Mouse (Mus musculus) heart, embryonic 11.5 days (tissue): Measurements from ENCODE around the gene Arsa. TPM values are rescaled to one million over a fixed set of nuclear protein-coding genes. Genes with fewer than 3 reads are reported as not detected.

ENCODE experiments used
- ATAC-seq: fragments of 200-750 bp; cut with Nextera tagmentation; replicated peaks from 2 replicates; pipeline ENCODE4 v1.8.0; 2017; ENCODE audit warnings: moderate library complexity; ENCODE audit not compliant: insufficient number of reproducible peaks, low FRiP score, low TSS enrichment
- H3K27ac ChIP-seq: fragments of 300-500 bp; sonication (generic); 2 replicates; pipeline ENCODE4 v1.5.1; 2014; ENCODE audit warnings: mild to moderate bottlenecking, low read depth, low read length
- H3K27me3 ChIP-seq: fragments of 300-500 bp; sonication (generic); 2 replicates; pipeline ENCODE4 v1.6.1; 2014; ENCODE audit warnings: mild to moderate bottlenecking, low read length, mixed read lengths; ENCODE audit not compliant: control insufficient read depth, insufficient read depth
- H3K36me3 ChIP-seq: fragments of 300-500 bp; sonication (generic); 2 replicates; pipeline ENCODE4 v1.6.1; 2014; ENCODE audit warnings: mild to moderate bottlenecking, low read length, moderate library complexity, mixed read lengths; ENCODE audit not compliant: control insufficient read depth, insufficient read depth
- H3K4me1 ChIP-seq: fragments of 300-500 bp; sonication (generic); 2 replicates; pipeline ENCODE4 v1.6.1; 2014; ENCODE audit warnings: low read length; ENCODE audit not compliant: control insufficient read depth, insufficient read depth
- H3K4me2 ChIP-seq: fragments of 300-500 bp; sonication (generic); 2 replicates; pipeline ENCODE4 v1.6.1; 2014; ENCODE audit warnings: mild to moderate bottlenecking, moderate library complexity
- H3K4me3 ChIP-seq: fragments of 300-500 bp; sonication (generic); 2 replicates; pipeline ENCODE4 v1.5.1; 2014; ENCODE audit warnings: low read depth, low read length
- H3K9ac ChIP-seq: fragments of 300-500 bp; sonication (generic); 2 replicates; pipeline ENCODE4 v1.6.1; 2014; ENCODE audit warnings: mild to moderate bottlenecking, low read depth, low read length, moderate library complexity
- H3K9me3 ChIP-seq: fragments of 300-500 bp; sonication (generic); replicated peaks from 2 replicates; pipeline ENCODE4 v1.6.1; 2016; ENCODE audit warnings: low read length; ENCODE audit not compliant: control insufficient read depth
- WGBS: fragments of 180-500 bp; shearing (Covaris S2); extraction: QIAGEN DNeasy Blood & Tissue Kit; methylation state at CpG from one replicate; pipeline ENCODE4 v1.1.7; 2014; ENCODE audit not compliant: insufficient replicate concordance; 5-methylcytosine and 5-hydroxymethylcytosine counted together
- polyA plus RNA-seq: library from polyadenylated mRNA; unstranded; fragments of >200 nt; fragmentation: Nextera tagmentation; extraction: Ambion mirVana; gene quantifications from 2 replicates; pipeline ENCODE4 v1.2.1, GENCODE M21; 2014

Arsa gene
- polyA plus RNA-seq, 1 experiment from 2014 or later = 9.4 TPM

DNA sequence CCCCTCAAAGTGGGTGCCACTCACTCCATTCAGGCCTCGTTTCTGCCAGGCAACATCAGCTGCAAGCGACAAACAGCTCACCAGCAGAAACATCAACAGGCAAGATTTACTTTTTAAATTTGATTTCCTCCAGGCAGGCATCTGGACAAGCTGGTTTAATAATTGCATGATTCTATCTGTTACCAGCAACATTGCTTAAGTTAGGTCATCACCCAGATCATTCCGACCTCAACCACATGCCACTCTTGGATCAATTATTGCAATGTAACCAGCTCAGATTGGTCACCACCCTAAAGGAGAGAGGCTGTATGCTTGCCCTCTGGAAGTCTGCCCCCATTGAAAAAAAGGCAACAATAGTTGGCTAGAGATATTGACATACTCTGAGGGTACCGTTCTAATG, 5.7 kb downstream of the Arsa start:
- no peaks in the 10 kb centered on the region for H3K9me3 ChIP-seq
- ATAC-seq = no peak
- H3K4me2 ChIP-seq = no peak overlapping the region
- no peak overlapping the region for H3K9ac ChIP-seq
- H3K4me1 ChIP-seq = peaks cover 4% of the 10 kb centered on the region; the same call in 1 of the 2 replicates
- 73% methylated on average over 4 of the region's 4 CpGs for WGBS
- H3K27me3 ChIP-seq = no peaks in the 10 kb centered on the region
- no peak overlapping the region for H3K4me3 ChIP-seq
- H3K27ac ChIP-seq = no peak overlapping the region
- H3K36me3 ChIP-seq = no peaks in the 10 kb centered on the region

DNA sequence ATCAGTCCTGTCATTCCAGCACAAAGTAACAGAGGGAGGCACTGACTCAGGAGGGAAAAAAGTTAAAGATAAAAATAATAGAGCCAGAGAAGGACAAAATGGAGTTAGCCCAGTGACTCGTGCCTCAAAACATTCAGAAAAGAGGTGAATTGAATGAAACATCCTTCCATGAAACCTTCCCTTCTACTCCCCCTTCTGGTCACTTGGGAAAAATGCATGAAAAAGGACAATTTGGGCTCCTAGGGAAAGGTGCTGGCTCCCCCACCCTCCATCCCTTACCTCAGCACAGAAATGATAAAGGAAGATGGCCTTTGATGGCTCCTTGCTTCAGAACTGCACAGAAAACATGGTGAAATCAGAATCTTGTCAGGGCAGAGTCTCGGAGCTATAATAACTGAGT, 8.6 kb downstream of the Arsa start:
- WGBS = 23% methylated on average over 2 of the region's 2 CpGs
- Histone ChIP-seq H3K9ac (no peak overlapping the region), H3K27ac (no peak overlapping the region), H3K27me3 (no peaks in the 10 kb centered on the region), H3K36me3 (no peaks in the 10 kb centered on the region), H3K4me3 (no peak overlapping the region), H3K4me2 (no peak overlapping the region), H3K4me1 (no peaks in the 10 kb centered on the region), H3K9me3 (no peaks in the 10 kb centered on the region)
- no peak for ATAC-seq

DNA sequence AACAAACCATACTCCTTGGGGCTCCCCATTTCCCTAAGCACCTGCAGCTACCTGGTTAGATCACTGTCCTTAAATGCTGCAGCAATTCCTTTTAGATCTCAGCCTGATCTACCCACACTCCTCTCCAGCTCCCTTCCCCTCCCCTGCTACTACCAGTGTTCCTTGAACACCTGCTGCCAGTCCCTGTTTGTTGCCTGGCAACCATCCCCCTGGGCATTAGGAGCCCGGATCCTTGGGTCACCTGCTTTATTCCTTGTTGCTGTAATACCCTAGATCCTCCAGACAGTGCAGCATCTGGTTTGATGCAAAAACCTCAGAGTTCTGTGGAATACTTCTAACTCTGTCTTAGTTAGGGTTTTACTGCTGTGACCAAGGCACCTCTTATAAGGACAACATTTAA, 12.2 kb downstream of the Arsa start:
- no peak for ATAC-seq
- Histone ChIP-seq H3K27ac (no peak overlapping the region), H3K4me2 (no peak overlapping the region), H3K36me3 (no peaks in the 10 kb centered on the region), H3K27me3 (peaks cover 9% of the 10 kb centered on the region), H3K4me1 (no peaks in the 10 kb centered on the region), H3K4me3 (no peak overlapping the region), H3K9me3 (no peaks in the 10 kb centered on the region), H3K9ac (no peak overlapping the region)
- WGBS = 10% methylated on average over 1 of the region's 1 CpGs

DNA sequence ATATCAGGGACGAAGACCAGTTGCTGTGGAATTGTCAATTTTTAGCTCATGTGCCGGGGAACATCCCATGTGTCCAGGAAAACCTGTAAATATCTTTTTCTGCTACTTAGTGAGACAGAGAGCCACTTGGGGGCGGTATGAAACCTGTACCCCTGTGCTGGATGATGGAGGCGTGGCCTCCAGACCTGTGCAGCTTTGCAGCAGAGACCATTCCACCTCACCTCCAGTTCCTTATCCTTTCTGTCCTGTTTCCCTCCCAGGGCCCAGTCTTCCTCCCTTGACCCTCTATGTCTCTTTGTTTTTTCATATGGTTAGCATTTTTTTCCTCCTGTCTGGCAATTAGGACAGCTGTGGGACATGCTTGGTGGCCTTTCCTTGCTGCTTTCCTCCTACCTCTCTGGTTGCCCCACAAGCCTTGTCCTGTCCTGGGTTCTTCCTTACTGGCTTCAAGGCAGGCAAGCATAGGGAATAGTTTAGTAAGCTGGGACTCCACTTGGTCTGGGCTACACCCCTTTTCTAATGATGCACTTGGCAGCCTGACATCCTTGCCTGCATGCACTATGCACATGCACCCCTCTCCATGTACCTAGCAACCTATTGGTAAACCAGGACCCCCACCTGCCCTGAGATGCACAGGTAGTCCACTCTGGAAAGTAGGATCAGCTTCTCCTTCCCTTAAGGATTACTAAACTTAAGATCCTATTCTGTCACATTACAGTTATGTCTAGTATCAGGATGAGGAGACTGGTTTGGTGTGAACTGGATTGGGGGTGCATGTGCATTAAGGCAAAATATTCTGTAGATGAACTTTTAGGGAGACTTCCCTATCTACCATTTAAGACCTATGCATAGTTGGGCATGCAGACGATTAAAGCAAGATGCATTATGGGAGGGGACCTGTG, 13.6 kb downstream of the Arsa start:
- no peaks in the 10 kb centered on the region for H3K9me3 ChIP-seq
- no peak overlapping the region for H3K4me2 ChIP-seq
- H3K36me3 ChIP-seq = no peaks in the 10 kb centered on the region
- ATAC-seq = no peak
- H3K4me3 ChIP-seq = no peak overlapping the region
- H3K9ac ChIP-seq = no peak overlapping the region
- peaks cover 12% of the 10 kb centered on the region for H3K27me3 ChIP-seq
- no peaks in the 10 kb centered on the region for H3K4me1 ChIP-seq
- WGBS = 45% methylated on average over 5 of the region's 5 CpGs
- H3K27ac ChIP-seq = no peak overlapping the region

DNA sequence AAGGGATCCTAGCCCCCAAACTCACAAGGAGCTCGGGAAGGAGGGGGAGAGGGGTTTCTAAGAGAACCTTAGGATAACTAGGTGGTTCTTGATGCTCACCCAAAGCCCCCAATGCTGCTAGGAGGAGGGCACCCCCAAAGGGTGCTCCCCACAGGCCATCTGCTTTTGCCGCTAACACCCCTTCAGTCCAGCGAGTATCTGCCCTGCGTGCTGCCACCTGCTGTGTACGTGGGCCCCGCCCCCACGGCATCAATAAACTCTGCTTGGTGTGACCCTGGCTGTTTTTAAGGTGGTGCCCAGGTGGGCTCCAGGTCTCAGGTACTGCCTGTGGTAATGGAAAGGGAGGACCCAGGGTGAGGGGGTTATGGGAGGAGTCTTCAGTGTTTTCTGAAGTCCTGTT, 15.0 kb downstream of the Arsa start:
- ATAC-seq = no peak
- H3K4me2 ChIP-seq = no peak overlapping the region
- 60% methylated on average over 7 of the region's 7 CpGs for WGBS
- no peak overlapping the region for H3K27ac ChIP-seq
- no peaks in the 10 kb centered on the region for H3K36me3 ChIP-seq
- no peaks in the 10 kb centered on the region for H3K9me3 ChIP-seq
- H3K9ac ChIP-seq = no peak overlapping the region
- peaks cover 22% of the 10 kb centered on the region for H3K27me3 ChIP-seq
- no peaks in the 10 kb centered on the region for H3K4me1 ChIP-seq
- H3K4me3 ChIP-seq = no peak overlapping the region

DNA sequence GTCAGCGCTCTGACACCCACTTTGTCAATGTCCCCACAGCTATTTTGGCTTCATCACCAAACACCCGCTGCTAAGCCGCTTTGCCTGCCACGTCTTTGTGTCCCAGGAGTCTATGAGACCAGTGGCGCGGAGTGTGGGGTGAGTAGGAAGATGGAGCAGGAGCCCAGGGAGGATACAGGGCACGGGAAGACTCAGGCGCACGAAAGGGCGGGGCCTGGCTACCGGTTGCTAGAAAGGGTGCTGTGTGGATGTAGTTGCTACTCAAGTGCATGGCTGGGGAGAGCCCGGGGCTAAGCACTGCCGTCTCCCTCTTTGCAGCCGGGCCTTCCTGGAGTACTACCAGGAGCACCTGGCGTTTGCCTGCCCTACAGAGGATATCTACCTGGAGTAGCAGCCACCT, 15.9 kb downstream of the Arsa start:
- Histone ChIP-seq H3K4me3 (no peak overlapping the region), H3K4me2 (no peak overlapping the region), H3K27me3 (peaks cover 30% of the 10 kb centered on the region), H3K27ac (no peak overlapping the region), H3K4me1 (no peaks in the 10 kb centered on the region), H3K9ac (no peak overlapping the region), H3K9me3 (no peaks in the 10 kb centered on the region), H3K36me3 (no peaks in the 10 kb centered on the region)
- 68% methylated on average over 15 of the region's 15 CpGs for WGBS
- ATAC-seq = no peak

DNA sequence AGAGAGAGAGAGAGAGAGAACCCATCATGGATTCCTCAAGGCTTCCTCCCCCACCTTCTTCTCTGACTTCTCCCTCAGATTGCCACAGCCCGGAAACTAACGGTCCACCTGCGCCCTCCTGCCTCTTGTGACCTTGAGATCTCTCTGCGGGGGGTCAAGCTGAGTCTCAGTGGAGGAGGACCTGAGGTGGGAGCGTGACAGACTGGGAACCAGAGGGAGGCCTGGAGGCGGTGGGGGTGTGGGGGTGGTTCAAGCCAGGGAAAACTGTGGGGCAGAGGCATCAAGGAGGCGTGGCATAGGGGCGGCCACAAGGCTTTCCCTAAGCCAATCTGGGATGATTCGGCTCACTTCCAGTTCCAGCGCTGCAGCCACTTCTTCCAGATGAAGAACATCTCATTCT, 16.9 kb downstream of the Arsa start:
- H3K4me2 ChIP-seq = no peak overlapping the region
- ATAC-seq = no peak
- no peak overlapping the region for H3K9ac ChIP-seq
- H3K4me3 ChIP-seq = no peak overlapping the region
- 50% methylated on average over 10 of the region's 10 CpGs for WGBS
- H3K27ac ChIP-seq = no peak overlapping the region
- no peaks in the 10 kb centered on the region for H3K9me3 ChIP-seq
- peaks cover 37% of the 10 kb centered on the region for H3K27me3 ChIP-seq
- H3K4me1 ChIP-seq = no peaks in the 10 kb centered on the region
- no peaks in the 10 kb centered on the region for H3K36me3 ChIP-seq

DNA sequence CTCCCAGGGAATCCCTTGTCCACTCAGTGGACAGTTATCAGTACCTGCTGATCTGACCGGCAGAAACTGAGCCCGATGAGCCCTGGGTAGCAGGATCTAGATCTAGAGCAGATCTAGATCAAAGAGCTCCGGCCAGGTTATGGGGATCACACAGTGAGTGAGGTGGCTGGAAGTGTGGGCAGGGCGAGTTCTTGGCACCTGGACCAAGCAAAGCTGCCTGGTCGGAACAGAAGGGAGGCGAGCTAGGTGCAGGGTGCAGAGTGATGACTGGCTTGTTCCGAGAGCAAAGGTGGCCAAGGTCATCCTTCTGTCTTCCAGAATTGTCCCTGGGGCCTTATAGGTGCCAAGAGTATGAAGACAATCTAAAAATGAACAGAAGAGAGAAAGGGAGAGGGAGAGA, 17.4 kb downstream of the Arsa start:
- 71% methylated on average over 7 of the region's 7 CpGs for WGBS

DNA sequence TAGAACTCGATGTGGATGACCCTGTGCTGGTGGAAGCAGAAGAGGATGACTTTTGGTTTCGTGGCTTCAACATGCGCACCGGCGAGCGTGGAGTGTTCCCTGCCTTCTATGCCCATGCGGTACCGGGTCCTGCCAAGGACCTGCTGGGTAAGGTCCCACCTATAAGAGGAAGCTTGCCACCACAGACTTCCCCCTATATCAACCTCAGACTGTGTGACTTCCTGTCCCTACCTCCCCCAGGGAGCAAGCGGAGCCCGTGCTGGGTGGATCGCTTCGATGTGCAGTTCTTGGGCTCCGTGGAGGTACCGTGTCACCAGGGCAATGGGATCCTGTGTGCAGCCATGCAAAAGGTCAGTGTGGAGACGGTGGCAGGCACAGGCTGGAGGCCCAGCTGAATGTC, 18.3 kb downstream of the Arsa start:
- ATAC-seq = no peak
- Histone ChIP-seq H3K27ac (no peak overlapping the region), H3K36me3 (no peaks in the 10 kb centered on the region), H3K4me1 (peaks cover 4% of the 10 kb centered on the region), H3K9me3 (no peaks in the 10 kb centered on the region), H3K4me3 (no peak overlapping the region), H3K27me3 (peaks cover 51% of the 10 kb centered on the region), H3K9ac (no peak overlapping the region), H3K4me2 (no peak overlapping the region)
- WGBS = 85% methylated on average over 15 of the region's 15 CpGs

More for the DNA sequence above, 17.4 kb downstream of the Arsa start:
- H3K9me3 ChIP-seq = no peaks in the 10 kb centered on the region
- no peaks in the 10 kb centered on the region for H3K4me1 ChIP-seq
- no peak overlapping the region for H3K9ac ChIP-seq
- H3K27ac ChIP-seq = no peak overlapping the region
- no peak overlapping the region for H3K4me3 ChIP-seq
- H3K27me3 ChIP-seq = peaks cover 42% of the 10 kb centered on the region
- H3K4me2 ChIP-seq = no peak overlapping the region
- H3K36me3 ChIP-seq = no peaks in the 10 kb centered on the region
- no peak for ATAC-seq
